Mouse (Mus musculus): ENCODE results near the gene Sys1. TPM values are rescaled to one million over a fixed set of nuclear protein-coding genes. Genes with fewer than 3 reads are reported as not detected.

Sys1 gene
- polyA plus RNA-seq, 1 experiment = 111 TPM

DNA sequence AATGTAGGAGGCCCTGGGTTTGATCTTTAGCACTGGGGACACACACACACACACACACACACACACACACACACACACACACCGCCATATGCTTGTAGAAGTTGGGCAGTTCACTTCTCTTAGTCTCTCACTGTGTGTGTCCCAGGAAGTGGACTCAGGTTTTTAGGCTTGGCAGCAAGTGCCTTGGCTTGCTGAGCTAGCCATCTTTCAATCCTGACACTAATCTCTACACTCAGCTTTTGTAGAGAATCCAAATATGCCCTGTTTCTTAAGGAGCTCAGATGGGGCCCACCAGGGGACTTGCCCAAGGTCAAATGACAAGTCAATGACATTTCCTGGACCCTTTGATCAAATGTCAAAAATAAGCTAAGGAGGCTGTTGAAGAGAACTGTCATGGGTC is 351 bp upstream of the Sys1 start:
- peaks cover 10% of the 10 kb centered on the region; the same call in 1 of the 2 replicates for H3K4me1 ChIP-seq (ENCODE audit: control insufficient read depth, insufficient read depth, insufficient read length)
- no peaks in the 10 kb centered on the region for H3K36me3 ChIP-seq (ENCODE audit: control insufficient read depth, insufficient read depth, low read length)
- H3K27me3 ChIP-seq (ENCODE audit: control insufficient read depth, insufficient read depth, low read length) = no peaks in the 10 kb centered on the region
- no peak for DNase-seq (ENCODE audit: low read depth in 1 of 2, low spot score in 2 of 2)
- H3K27ac ChIP-seq (ENCODE audit: insufficient read depth, low read length) = no peak overlapping the region
- TF ChIP-seq CTCF (IDR thresholded peaks at IDR 0.05; ENCODE audit: extremely low read depth, insufficient read depth, insufficient read length, insufficient replicate concordance) (no peak), POLR2A (IDR thresholded peaks at IDR 0.05; ENCODE audit: low read depth, low read length) (no peak)
- no peak overlapping the region for H3K4me3 ChIP-seq (ENCODE audit: extremely low read depth, insufficient read depth, insufficient read length)
- WGBS = 77% methylated on average over 1 of the region's 1 CpGs

DNA sequence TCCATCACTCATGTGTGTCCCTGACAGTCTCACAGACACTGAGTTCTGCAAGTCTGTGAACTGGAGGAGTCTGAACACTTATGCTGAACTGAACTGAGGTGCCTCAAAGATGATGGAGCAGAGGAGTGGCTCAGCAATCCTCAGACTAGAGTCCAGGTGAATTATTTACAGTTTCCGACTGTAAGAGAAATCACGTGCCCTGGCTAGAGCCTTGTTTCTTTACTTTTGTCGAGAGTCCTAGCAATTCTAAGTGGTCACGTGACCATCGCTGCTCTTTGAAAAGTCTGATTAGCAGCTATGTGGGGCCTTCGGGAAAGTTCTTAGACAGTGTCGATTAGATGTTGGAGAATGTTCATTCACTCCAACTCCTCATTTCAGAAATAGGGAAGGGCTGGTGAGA is 1.2 kb downstream of the Sys1 start:
- WGBS = 49% methylated on average over 7 of the region's 7 CpGs
- TF ChIP-seq CTCF (IDR thresholded peaks at IDR 0.05; ENCODE audit: extremely low read depth, insufficient read depth, insufficient read length, insufficient replicate concordance) = no peak
- TF ChIP-seq POLR2A (IDR thresholded peaks at IDR 0.05; ENCODE audit: low read depth, low read length) = no peak
- no peak overlapping the region for H3K27ac ChIP-seq (ENCODE audit: insufficient read depth, low read length)
- no peaks in the 10 kb centered on the region for H3K27me3 ChIP-seq (ENCODE audit: control insufficient read depth, insufficient read depth, low read length)
- no peaks in the 10 kb centered on the region; the same call in 1 of the 2 replicates for H3K36me3 ChIP-seq (ENCODE audit: control insufficient read depth, insufficient read depth, low read length)
- H3K4me1 ChIP-seq (ENCODE audit: control insufficient read depth, insufficient read depth, insufficient read length) = peaks cover 15% of the 10 kb centered on the region; the same call in 1 of the 2 replicates
- no peak for DNase-seq (ENCODE audit: low read depth in 1 of 2, low spot score in 2 of 2)
- no peak overlapping the region for H3K4me3 ChIP-seq (ENCODE audit: extremely low read depth, insufficient read depth, insufficient read length)

DNA sequence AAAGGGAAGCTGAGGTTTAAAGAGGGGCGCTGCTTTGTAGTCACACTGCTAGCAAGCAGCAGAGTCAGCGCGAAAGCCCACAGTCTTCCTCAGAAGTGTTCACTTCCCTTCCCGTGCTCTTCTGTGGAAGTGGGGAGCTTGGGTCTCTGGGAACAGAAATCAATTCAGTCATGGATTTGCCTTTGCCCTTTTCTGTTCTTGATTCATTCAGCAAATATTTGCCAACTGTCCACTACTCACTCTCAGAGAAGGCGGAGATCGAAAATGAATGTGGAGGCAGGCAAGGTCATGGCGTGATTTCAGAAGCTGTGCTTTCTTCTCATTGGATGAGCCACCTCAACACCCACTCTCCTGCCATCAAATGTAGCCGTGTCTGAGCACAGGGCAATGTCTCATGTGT is 1.8 kb downstream of the Sys1 start:
- Histone ChIP-seq H3K27me3 (ENCODE audit: control insufficient read depth, insufficient read depth, low read length) (no peaks in the 10 kb centered on the region), H3K4me1 (ENCODE audit: control insufficient read depth, insufficient read depth, insufficient read length) (peaks cover 15% of the 10 kb centered on the region; the same call in 1 of the 2 replicates), H3K27ac (ENCODE audit: insufficient read depth, low read length) (peak overlapping the region; percentile 30), H3K36me3 (ENCODE audit: control insufficient read depth, insufficient read depth, low read length) (peaks cover 4% of the 10 kb centered on the region), H3K4me3 (ENCODE audit: extremely low read depth, insufficient read depth, insufficient read length) (no peak overlapping the region)
- 21% methylated on average over 8 of the region's 8 CpGs for WGBS
- DNase-seq (ENCODE audit: low read depth in 1 of 2, low spot score in 2 of 2) = no peak
- TF ChIP-seq CTCF (IDR thresholded peaks at IDR 0.05; ENCODE audit: extremely low read depth, insufficient read depth, insufficient read length, insufficient replicate concordance) (no peak), POLR2A (IDR thresholded peaks at IDR 0.05; ENCODE audit: low read depth, low read length) (no peak)

DNA sequence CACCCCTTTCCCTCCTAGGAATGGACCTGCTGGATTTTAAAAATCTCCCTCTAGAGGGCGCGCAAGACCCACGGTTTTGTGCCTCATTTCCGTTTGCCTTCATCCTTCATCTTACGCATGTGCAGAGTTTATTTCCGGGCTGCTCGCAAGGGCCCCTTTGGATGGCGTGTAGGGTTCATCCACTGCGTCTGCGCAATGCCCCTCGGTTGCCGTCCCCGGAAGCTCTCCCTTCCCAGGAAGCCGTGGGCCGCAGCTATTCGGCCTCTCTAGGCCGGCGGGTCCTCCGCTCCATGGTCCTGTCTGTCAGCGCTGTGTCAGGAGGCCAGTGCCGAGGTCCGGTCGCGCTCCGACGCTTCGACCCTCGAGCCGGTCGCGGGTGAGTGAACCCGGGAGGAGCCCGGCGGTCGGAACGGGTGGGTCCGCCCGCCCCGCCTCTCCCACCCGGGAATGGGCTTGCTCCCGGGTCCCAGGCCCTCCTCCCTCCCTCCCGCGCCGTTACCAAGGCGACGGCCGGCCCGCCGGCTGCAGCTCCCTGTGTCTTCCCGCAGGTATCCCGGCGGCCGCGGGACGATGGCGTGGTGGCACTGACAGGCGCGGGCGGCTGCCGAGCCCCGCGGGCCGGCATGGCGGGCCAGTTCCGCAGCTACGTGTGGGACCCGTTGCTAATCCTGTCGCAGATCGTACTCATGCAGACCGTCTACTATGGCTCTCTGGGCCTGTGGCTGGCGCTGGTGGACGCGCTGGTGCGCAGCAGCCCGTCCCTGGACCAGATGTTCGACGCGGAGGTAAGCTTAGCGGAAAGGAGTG is 4.2 kb downstream of the Sys1 start, which contains the start of gene Gm20458:
Gene Gm20458 (plus strand): TSS at position 223 of the 807 bp plus-strand sequence.
- Histone ChIP-seq H3K4me1 (ENCODE audit: control insufficient read depth, insufficient read depth, insufficient read length) (peaks cover 15% of the 10 kb centered on the region; the same call in 1 of the 2 replicates), H3K27ac (ENCODE audit: insufficient read depth, low read length) (peak within 1 kb of the TSS; percentile 62), H3K36me3 (ENCODE audit: control insufficient read depth, insufficient read depth, low read length) (peaks cover 21% of the 10 kb centered on the region), H3K27me3 (ENCODE audit: control insufficient read depth, insufficient read depth, low read length) (no peaks in the 10 kb centered on the region), H3K4me3 (ENCODE audit: extremely low read depth, insufficient read depth, insufficient read length) (peak within 1 kb of the TSS; percentile 73)
- TF ChIP-seq POLR2A (IDR thresholded peaks at IDR 0.05; ENCODE audit: low read depth, low read length) = peak; percentile 39; the same call in 1 of the 2 replicates
- TF ChIP-seq CTCF (IDR thresholded peaks at IDR 0.05; ENCODE audit: extremely low read depth, insufficient read depth, insufficient read length, insufficient replicate concordance) = peak; percentile 57; the same call in 1 of the 2 replicates
- under 1% methylated on average over 73 of the region's 79 CpGs for WGBS
- peak; percentile 94 for DNase-seq (ENCODE audit: low read depth in 1 of 2, low spot score in 2 of 2)

DNA sequence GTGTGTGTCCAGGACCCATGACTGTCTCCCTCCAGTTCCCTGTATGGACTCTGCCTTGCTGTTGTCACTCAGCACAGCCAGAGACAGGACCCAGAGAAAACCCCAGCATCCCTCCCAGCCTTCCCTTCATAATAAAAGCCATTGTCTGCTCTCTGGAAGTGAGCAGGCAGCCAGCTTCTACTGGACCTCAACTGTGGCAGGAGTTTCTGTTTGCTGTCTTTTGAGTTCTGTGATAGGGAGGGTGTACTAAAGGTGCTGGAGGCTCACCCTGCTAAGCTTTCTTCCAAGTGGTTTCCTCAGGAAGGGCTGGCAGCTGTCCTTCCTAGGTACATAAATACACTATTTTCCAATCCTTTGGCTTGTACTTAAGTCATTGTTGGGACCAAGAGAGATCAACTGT is 8.4 kb downstream of the Sys1 start:
- Histone ChIP-seq H3K27ac (ENCODE audit: insufficient read depth, low read length) (no peak overlapping the region), H3K36me3 (ENCODE audit: control insufficient read depth, insufficient read depth, low read length) (peaks cover 21% of the 10 kb centered on the region), H3K4me3 (ENCODE audit: extremely low read depth, insufficient read depth, insufficient read length) (no peak overlapping the region), H3K4me1 (ENCODE audit: control insufficient read depth, insufficient read depth, insufficient read length) (peaks cover 5% of the 10 kb centered on the region; the same call in 1 of the 2 replicates), H3K27me3 (ENCODE audit: control insufficient read depth, insufficient read depth, low read length) (no peaks in the 10 kb centered on the region)
- DNase-seq (ENCODE audit: low read depth in 1 of 2, low spot score in 2 of 2) = no peak
- TF ChIP-seq CTCF (IDR thresholded peaks at IDR 0.05; ENCODE audit: extremely low read depth, insufficient read depth, insufficient read length, insufficient replicate concordance) = no peak
- no peak for TF ChIP-seq POLR2A (IDR thresholded peaks at IDR 0.05; ENCODE audit: low read depth, low read length)

DNA sequence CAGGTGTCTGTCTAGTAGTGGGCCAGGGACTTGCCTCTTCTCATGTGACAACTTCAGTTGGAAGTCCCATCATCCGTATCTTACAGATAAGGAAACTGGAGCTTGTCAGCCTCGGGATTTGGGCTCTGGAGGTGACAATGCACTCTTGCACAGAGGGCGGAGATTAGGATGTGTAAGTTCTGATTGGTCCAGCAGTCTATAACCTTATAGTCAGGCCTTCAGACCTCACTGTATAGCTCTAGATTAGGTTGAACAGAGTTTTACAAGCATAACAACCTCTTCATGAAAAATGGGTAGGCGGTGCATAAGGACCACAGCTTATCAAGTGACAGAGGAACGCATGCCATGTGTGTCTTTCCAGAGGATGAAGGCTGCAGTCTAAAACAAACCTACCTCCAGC is 10.0 kb downstream of the Sys1 start:
- Histone ChIP-seq H3K4me3 (ENCODE audit: extremely low read depth, insufficient read depth, insufficient read length) (no peak overlapping the region), H3K4me1 (ENCODE audit: control insufficient read depth, insufficient read depth, insufficient read length) (peaks cover 2% of the 10 kb centered on the region; the same call in 1 of the 2 replicates), H3K36me3 (ENCODE audit: control insufficient read depth, insufficient read depth, low read length) (peaks cover 21% of the 10 kb centered on the region), H3K27ac (ENCODE audit: insufficient read depth, low read length) (no peak overlapping the region), H3K27me3 (ENCODE audit: control insufficient read depth, insufficient read depth, low read length) (no peaks in the 10 kb centered on the region)
- no peak for DNase-seq (ENCODE audit: low read depth in 1 of 2, low spot score in 2 of 2)
- WGBS = 83% methylated on average over 5 of the region's 5 CpGs
- no peak for TF ChIP-seq CTCF (IDR thresholded peaks at IDR 0.05; ENCODE audit: extremely low read depth, insufficient read depth, insufficient read length, insufficient replicate concordance)
- TF ChIP-seq POLR2A (IDR thresholded peaks at IDR 0.05; ENCODE audit: low read depth, low read length) = no peak

DNA sequence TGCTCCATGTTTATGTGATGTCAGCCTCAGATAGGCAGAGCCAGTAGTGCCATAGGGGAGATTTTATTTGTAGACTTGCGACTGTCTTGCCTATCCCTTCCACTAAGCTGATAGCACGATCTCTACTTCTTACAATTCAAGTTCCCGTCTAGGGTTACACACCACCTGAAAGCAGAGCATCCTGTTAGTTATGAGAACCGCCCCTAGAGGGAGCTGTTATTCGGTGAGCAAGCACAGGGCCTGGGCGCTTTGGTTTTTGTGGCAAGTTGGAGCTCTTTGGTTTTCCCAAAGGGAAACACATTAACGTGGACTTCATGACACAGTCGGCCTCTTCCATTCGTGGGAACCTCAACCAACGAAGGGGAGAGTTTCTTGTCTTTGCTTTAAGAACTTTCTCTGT is 13.5 kb downstream of the Sys1 start:
- WGBS = 43% methylated on average over 10 of the region's 10 CpGs
- TF ChIP-seq CTCF (IDR thresholded peaks at IDR 0.05; ENCODE audit: extremely low read depth, insufficient read depth, insufficient read length, insufficient replicate concordance) = peak; percentile 47; the same call in 1 of the 2 replicates
- no peak for TF ChIP-seq POLR2A (IDR thresholded peaks at IDR 0.05; ENCODE audit: low read depth, low read length)
- peak; percentile 37 to 41 for DNase-seq (ENCODE audit: low read depth in 1 of 2, low spot score in 2 of 2)
- H3K27ac ChIP-seq (ENCODE audit: insufficient read depth, low read length) = no peak overlapping the region
- H3K4me1 ChIP-seq (ENCODE audit: control insufficient read depth, insufficient read depth, insufficient read length) = no peaks in the 10 kb centered on the region
- peaks cover 9% of the 10 kb centered on the region for H3K36me3 ChIP-seq (ENCODE audit: control insufficient read depth, insufficient read depth, low read length)
- H3K4me3 ChIP-seq (ENCODE audit: extremely low read depth, insufficient read depth, insufficient read length) = no peak overlapping the region
- H3K27me3 ChIP-seq (ENCODE audit: control insufficient read depth, insufficient read depth, low read length) = no peaks in the 10 kb centered on the region

Measured in spleen, adult 2 months (tissue).